10 mouse cellular contexts compared by ENCODE assay signal in the genomic region with DNA sequence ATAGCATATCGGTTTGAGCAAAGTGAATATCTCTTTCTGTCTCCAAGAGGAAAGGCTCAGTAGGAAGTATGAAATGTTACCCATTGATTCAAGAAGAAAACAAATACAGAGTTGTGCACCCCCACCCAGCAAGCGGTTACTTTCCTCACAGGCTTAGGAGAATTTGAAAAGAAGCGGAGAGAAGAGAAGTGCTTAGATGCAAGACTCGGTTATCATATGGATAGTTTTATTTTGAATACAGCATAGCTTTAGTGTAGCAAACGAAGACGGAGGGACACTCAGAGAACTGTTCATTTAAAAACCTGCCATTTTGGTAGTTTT. TPM values are rescaled to one million over a fixed set of nuclear protein-coding genes. Genes with fewer than 3 reads are reported as not detected.
A peak's percentile ranks its signal among the peaks of the same experiment; 100 is the strongest.
DNase-seq lines count a peak whose midpoint lies in the region; ATAC-seq lines count a peak whose summit lies in the region.
"Had no signal": no experiment of that assay in that cellular context is flagged by ENCODE, and none has a peak within 500 bp of the region (broad histone marks: within the 10 kb centered on the region; RNA-seq: fewer than 3 reads in every experiment).

No protein-coding gene starts in this region.

- H3K36me3 ChIP-seq in heart, embryonic 14.5 days (ENCODE audit: control insufficient read depth, insufficient read depth, low read length): no peaks in the 10 kb centered on the region
- no peaks in the 10 kb centered on the region for H3K36me3 ChIP-seq in embryonic facial prominence, embryonic 11.5 days (replicated peaks; ENCODE audit: control insufficient read depth, insufficient read depth, low read depth, low read length)
- no peaks in the 10 kb centered on the region for H3K36me3 ChIP-seq in hindbrain, embryonic 15.5 days
- no peaks in the 10 kb centered on the region for H3K36me3 ChIP-seq in midbrain, embryonic 12.5 days

- H3K4me3 ChIP-seq in heart, embryonic 14.5 days (ENCODE audit: control insufficient read depth in 1 of 2, insufficient read depth in 1 of 2, low read depth in 1 of 2, low read length in 2 of 2): peak overlapping the region; percentile 50 to 77
- H3K4me3 ChIP-seq in embryonic facial prominence, embryonic 11.5 days (ENCODE audit: low read depth, low read length): peak overlapping the region; percentile 87
- H3K4me3 ChIP-seq in hindbrain, embryonic 15.5 days: peak overlapping the region; percentile 75
- H3K4me3 ChIP-seq in midbrain, embryonic 12.5 days: peak overlapping the region; percentile 90

- no peaks in the 10 kb centered on the region for H3K9me3 ChIP-seq in heart, embryonic 14.5 days (ENCODE audit: control insufficient read depth, low read length)
- H3K9me3 ChIP-seq in embryonic facial prominence, embryonic 11.5 days (replicated peaks; ENCODE audit: control insufficient read depth, low read length): no peaks in the 10 kb centered on the region
- H3K9me3 ChIP-seq in hindbrain, embryonic 15.5 days: no peaks in the 10 kb centered on the region
- no peaks in the 10 kb centered on the region for H3K9me3 ChIP-seq in midbrain, embryonic 12.5 days

- no peak overlapping the region for H3K27ac ChIP-seq in heart, embryonic 14.5 days (replicated peaks in 1 of 2; ENCODE audit: control insufficient read depth in 1 of 2, insufficient read depth in 1 of 2, low read depth in 2 of 2, low read length in 2 of 2)
- H3K27ac ChIP-seq in embryonic facial prominence, embryonic 11.5 days (replicated peaks; ENCODE audit: low read depth, low read length): no peak overlapping the region
- H3K27ac ChIP-seq in hindbrain, embryonic 15.5 days (replicated peaks): peak overlapping the region; percentile 92
- H3K27ac ChIP-seq in midbrain, embryonic 12.5 days (replicated peaks): peak overlapping the region; percentile 99
- H3K27ac ChIP-seq: liver, embryonic 14.5 days had no signal

- peaks cover 39% of the 10 kb centered on the region for H3K27me3 ChIP-seq in heart, embryonic 14.5 days (ENCODE audit: control insufficient read depth, insufficient read depth, low read length)
- H3K27me3 ChIP-seq in embryonic facial prominence, embryonic 11.5 days (ENCODE audit: control insufficient read depth, insufficient read depth, low read length): peaks cover 9% of the 10 kb centered on the region
- H3K27me3 ChIP-seq in hindbrain, embryonic 15.5 days: no peaks in the 10 kb centered on the region
- no peaks in the 10 kb centered on the region for H3K27me3 ChIP-seq in midbrain, embryonic 12.5 days

- ATAC-seq in heart, embryonic 14.5 days (ENCODE audit: insufficient number of reproducible peaks, insufficient read depth, low FRiP score, low read depth): no peak
- ATAC-seq in embryonic facial prominence, embryonic 11.5 days (replicated peaks; ENCODE audit: insufficient number of reproducible peaks, low FRiP score, low TSS enrichment, low read depth): 0 out of 2 replicates have a peak, but pooled peaks have one; percentile 2
- ATAC-seq in hindbrain, embryonic 15.5 days (ENCODE audit: low FRiP score, low read depth): no peak
- ATAC-seq in midbrain, embryonic 12.5 days (ENCODE audit: low FRiP score, low read depth): no peak

- WGBS in heart, embryonic 14.5 days: 11% methylated on average over 6 of the region's 6 CpGs
- WGBS in embryonic facial prominence, embryonic 11.5 days: 2% methylated on average over 6 of the region's 6 CpGs
- WGBS in hindbrain, embryonic 15.5 days: 3% methylated on average over 6 of the region's 6 CpGs
- WGBS in midbrain, embryonic 12.5 days: 1% methylated on average over 6 of the region's 6 CpGs

- peaks cover 4 to 11% of the 10 kb centered on the region in 2 experiments; a peak in 3 of 4 replicates for H3K4me1 ChIP-seq in heart, embryonic 14.5 days (ENCODE audit: control insufficient read depth in 2 of 2, insufficient read depth in 2 of 2, low read length in 2 of 2)
- H3K4me1 ChIP-seq in embryonic facial prominence, embryonic 11.5 days (ENCODE audit: control insufficient read depth, insufficient read depth, low read length): no peaks in the 10 kb centered on the region
- peaks cover 30% of the 10 kb centered on the region for H3K4me1 ChIP-seq in hindbrain, embryonic 15.5 days (replicated peaks)
- H3K4me1 ChIP-seq in midbrain, embryonic 12.5 days: peaks cover 40% of the 10 kb centered on the region

- no peak overlapping the region for H3K9ac ChIP-seq in heart, embryonic 14.5 days (ENCODE audit: low read length)
- no peak overlapping the region for H3K9ac ChIP-seq in embryonic facial prominence, embryonic 11.5 days (replicated peaks; ENCODE audit: low read length)
- peak overlapping the region; percentile 93; the same call in 1 of the 2 replicates for H3K9ac ChIP-seq in hindbrain, embryonic 15.5 days
- peak overlapping the region; percentile 100 for H3K9ac ChIP-seq in midbrain, embryonic 12.5 days (replicated peaks)
- H3K9ac ChIP-seq: liver, embryonic 14.5 days had no signal

- H3K4me2 ChIP-seq in heart, embryonic 14.5 days (ENCODE audit: low read length): peak overlapping the region; percentile 97
- peak overlapping the region; percentile 87; the same call in 1 of the 2 replicates for H3K4me2 ChIP-seq in embryonic facial prominence, embryonic 11.5 days (ENCODE audit: low read depth, low read length)
- peak overlapping the region; percentile 80 for H3K4me2 ChIP-seq in hindbrain, embryonic 15.5 days
- H3K4me2 ChIP-seq in midbrain, embryonic 12.5 days (replicated peaks): peak overlapping the region; percentile 72

- DNase-seq in heart, postnatal 4 days: no peak
- DNase-seq in embryonic facial prominence, embryonic 11.5 days (ENCODE audit: low spot score): no peak
- no peak for DNase-seq in cerebellum, postnatal 25 days
- no peak for DNase-seq in embryo, embryonic 10 days (ENCODE audit: low spot score)
- no peak for DNase-seq in spleen, postnatal 14 days (ENCODE audit: low spot score in 2 of 2)
- DNase-seq: cerebellum, adult 9-10 months had no signal

RNA-seq across cellular contexts. Expression of a gene that starts 5.6 kb away (rescaled TPM):
- 1.3 and 3.9 TPM in 2 replicates for polyA plus RNA-seq in heart, embryonic 14.5 days (2014; fragmentation: Nextera tagmentation; extraction: Ambion mirVana)
- total RNA-seq in heart, postnatal 4 days (2021): 1 to 10 TPM; 2.4 to 3.2 TPM
- 4.5 and 5.0 TPM in 2 replicates for polyA plus RNA-seq in embryonic facial prominence, embryonic 11.5 days (2014; fragmentation: Nextera tagmentation; extraction: Ambion mirVana)
- 24.9 and 27.1 TPM in 2 replicates for polyA plus RNA-seq in hindbrain, embryonic 15.5 days (2015; fragmentation: Nextera tagmentation; extraction: Ambion mirVana)
- polyA plus RNA-seq in midbrain, embryonic 12.5 days (2016; fragmentation: Nextera tagmentation; extraction: Ambion mirVana): 30.0 TPM in 2 replicates

Comparison
In these comparisons a context has a peak if more than half of its experiments do, and no peak if none do; other contexts are left out.
1. H3K27ac ChIP-seq: peak in hindbrain, embryonic 15.5 days (single experiment) and midbrain, embryonic 12.5 days (single experiment); none in heart, embryonic 14.5 days (0 of 2) and embryonic facial prominence, embryonic 11.5 days (single experiment).
2. H3K9ac ChIP-seq: peak in hindbrain, embryonic 15.5 days (single experiment) and midbrain, embryonic 12.5 days (single experiment); none in heart, embryonic 14.5 days (single experiment) and embryonic facial prominence, embryonic 11.5 days (single experiment).
3. Peak in every context shown above with its lines, with median percentiles within 50 percentile points of each other: H3K4me2 ChIP-seq and H3K4me3 ChIP-seq.